Mouse (Mus musculus): ENCODE data around the gene Gm11361. TPM values are rescaled to one million over a fixed set of nuclear protein-coding genes. Genes with fewer than 3 reads are reported as not detected.

The Gm11361 gene
- polyA plus RNA-seq, 2 experiments: 1.2 to 6.5 TPM

GRCm38 (mm10) chr13:28295492-28295891, 38.2 kb downstream of the Gm11361 start:
- Histone ChIP-seq H3K4me1 (ENCODE audit: control insufficient read depth, insufficient read depth, low read length) (peaks cover 11% of the 10 kb centered on the region), H3K4me3 (replicated peaks; ENCODE audit: low read length) (no peak overlapping the region), H3K36me3 (ENCODE audit: control insufficient read depth, insufficient read depth, low read length) (no peaks in the 10 kb centered on the region), H3K27me3 (ENCODE audit: control insufficient read depth, insufficient read depth, low read length) (no peaks in the 10 kb centered on the region), H3K9me3 (ENCODE audit: control insufficient read depth, low read length) (no peaks in the 10 kb centered on the region), H3K4me2 (replicated peaks; ENCODE audit: low read depth, low read length, severe bottlenecking) (no peak overlapping the region), H3K9ac (ENCODE audit: low read depth, low read length, severe bottlenecking) (no peak overlapping the region), H3K27ac (replicated peaks; ENCODE audit: low read depth, low read length) (no peak overlapping the region)
- WGBS: 54% methylated on average over 5 of the region's 5 CpGs
- ATAC-seq (ENCODE audit: low FRiP score, low read depth) (no peak), DNase-seq (ENCODE audit: low spot score) (no peak)
- no peak for TF ChIP-seq POLR2A (IDR thresholded peaks at IDR 0.05; ENCODE audit: borderline replicate concordance, extremely low read depth, insufficient read depth, insufficient read length)

DNA sequence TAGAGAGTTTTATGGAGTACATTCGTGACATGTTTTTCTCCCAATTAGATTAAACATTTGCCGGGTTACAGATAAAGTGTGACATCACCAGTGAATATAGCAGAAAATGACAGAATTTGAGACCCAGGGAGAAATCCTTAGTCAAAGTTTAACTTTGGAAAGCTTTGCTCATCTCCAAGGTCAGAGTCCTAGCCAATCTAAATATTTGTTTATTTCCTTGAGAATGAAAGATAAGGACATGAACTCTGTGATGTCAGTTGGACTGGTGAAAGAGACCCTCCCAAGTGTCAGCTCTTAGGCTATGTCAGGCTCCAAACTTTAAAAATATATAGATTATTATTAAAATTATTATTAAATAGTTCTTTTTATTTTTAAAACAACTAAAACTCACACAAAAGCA, 39.8 kb downstream of the Gm11361 start:
- Histone ChIP-seq H3K27ac (replicated peaks; ENCODE audit: low read depth, low read length) (no peak overlapping the region), H3K4me3 (replicated peaks; ENCODE audit: low read length) (no peak overlapping the region), H3K9ac (ENCODE audit: low read depth, low read length, severe bottlenecking) (no peak overlapping the region), H3K27me3 (ENCODE audit: control insufficient read depth, insufficient read depth, low read length) (no peaks in the 10 kb centered on the region), H3K9me3 (ENCODE audit: control insufficient read depth, low read length) (no peaks in the 10 kb centered on the region), H3K4me1 (ENCODE audit: control insufficient read depth, insufficient read depth, low read length) (peaks cover 11% of the 10 kb centered on the region), H3K36me3 (ENCODE audit: control insufficient read depth, insufficient read depth, low read length) (no peaks in the 10 kb centered on the region), H3K4me2 (replicated peaks; ENCODE audit: low read depth, low read length, severe bottlenecking) (no peak overlapping the region)
- DNase-seq (ENCODE audit: low spot score) (no peak), ATAC-seq (ENCODE audit: low FRiP score, low read depth) (no peak)
- 91% methylated on average over 2 of the region's 2 CpGs for WGBS
- TF ChIP-seq POLR2A (IDR thresholded peaks at IDR 0.05; ENCODE audit: borderline replicate concordance, extremely low read depth, insufficient read depth, insufficient read length): no peak

GRCm38 (mm10) chr13:28297577-28297976, 40.2 kb downstream of the Gm11361 start:
- Histone ChIP-seq H3K27me3 (ENCODE audit: control insufficient read depth, insufficient read depth, low read length) (no peaks in the 10 kb centered on the region), H3K27ac (replicated peaks; ENCODE audit: low read depth, low read length) (no peak overlapping the region), H3K4me1 (ENCODE audit: control insufficient read depth, insufficient read depth, low read length) (peaks cover 11% of the 10 kb centered on the region), H3K36me3 (ENCODE audit: control insufficient read depth, insufficient read depth, low read length) (no peaks in the 10 kb centered on the region), H3K9me3 (ENCODE audit: control insufficient read depth, low read length) (no peaks in the 10 kb centered on the region), H3K4me3 (replicated peaks; ENCODE audit: low read length) (no peak overlapping the region), H3K9ac (ENCODE audit: low read depth, low read length, severe bottlenecking) (no peak overlapping the region), H3K4me2 (replicated peaks; ENCODE audit: low read depth, low read length, severe bottlenecking) (no peak overlapping the region)
- TF ChIP-seq POLR2A (IDR thresholded peaks at IDR 0.05; ENCODE audit: borderline replicate concordance, extremely low read depth, insufficient read depth, insufficient read length): no peak
- 51% methylated on average over 2 of the region's 2 CpGs for WGBS
- DNase-seq (ENCODE audit: low spot score) (peak; percentile 23), ATAC-seq (ENCODE audit: low FRiP score, low read depth) (no peak; the same call in 1 of the 2 replicates)

Other genes with a start within 250 kb of the Gm11361 start
- 0.17 and 0.29 TPM in 2 replicates for gene Prl4a1, start 241.3 kb upstream of the Gm11361 start, polyA plus RNA-seq (2012; rRNA removed)
- gene Prl4a1, start 241.3 kb upstream of the Gm11361 start, polyA plus RNA-seq (2014; fragmentation: Nextera tagmentation; extraction: Ambion mirVana): not detected in 2 replicates
- gene Prl5a1, start 115.0 kb upstream of the Gm11361 start, polyA plus RNA-seq (2012; rRNA removed): not detected in 2 replicates
- not detected in 2 replicates for gene Prl5a1, start 115.0 kb upstream of the Gm11361 start, polyA plus RNA-seq (2014; fragmentation: Nextera tagmentation; extraction: Ambion mirVana)

Data from limb, embryonic 14.5 days (tissue).